Mouse (Mus musculus) liver, embryonic 14.5 days (tissue): ENCODE measurements around the gene Nt5c.

Source experiments
- CTCF ChIP-seq: IDR thresholded peaks from 2 replicates; pipeline ENCODE4 v1.5.1; 2016; ENCODE audit warnings: antibody characterized with exemption, low read depth, control low read depth
- EP300 ChIP-seq: IDR thresholded peaks from 2 replicates; pipeline ENCODE4 v1.6.1; 2016; ENCODE audit warnings: antibody characterized with exemption, low read depth

GRCm38 (mm10) chr11:115521080-115521479, 29.4 kb upstream of the Nt5c start:
- TF ChIP-seq CTCF (no peak), EP300 (no peak)
